Mouse (Mus musculus): ENCODE results near the gene Jakmip3.

Gene Jakmip3

GRCm38 (mm10) chr7:138945668-138946067 is 5.1 kb downstream of the Jakmip3 start:
- no peak for DNase-seq (ENCODE audit: low read depth, low spot score)

GRCm38 (mm10) chr7:138947741-138948140 is 7.2 kb downstream of the Jakmip3 start:
- DNase-seq (ENCODE audit: low read depth, low spot score), result no peak

DNA sequence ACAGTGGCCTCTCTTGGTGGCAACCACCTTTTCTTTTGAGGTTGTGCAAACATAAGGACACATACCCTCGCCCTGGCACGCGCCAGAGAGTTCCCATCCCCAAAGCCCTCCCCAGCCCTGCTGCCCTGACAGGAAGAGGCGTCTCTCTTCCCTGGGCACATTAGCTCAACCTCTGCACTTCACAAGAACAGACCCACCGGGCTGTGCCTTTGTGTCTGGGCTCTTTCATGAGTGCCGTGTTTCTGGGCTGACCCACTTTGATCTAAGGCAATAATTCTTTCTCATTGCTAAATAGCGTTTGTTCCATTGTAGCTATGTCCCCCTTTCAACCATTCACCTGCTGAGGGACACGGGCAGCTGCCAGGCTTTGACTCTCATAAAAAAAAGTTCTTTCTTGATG is 7.8 kb downstream of the Jakmip3 start:
- no peak for DNase-seq (ENCODE audit: low read depth, low spot score)

DNA sequence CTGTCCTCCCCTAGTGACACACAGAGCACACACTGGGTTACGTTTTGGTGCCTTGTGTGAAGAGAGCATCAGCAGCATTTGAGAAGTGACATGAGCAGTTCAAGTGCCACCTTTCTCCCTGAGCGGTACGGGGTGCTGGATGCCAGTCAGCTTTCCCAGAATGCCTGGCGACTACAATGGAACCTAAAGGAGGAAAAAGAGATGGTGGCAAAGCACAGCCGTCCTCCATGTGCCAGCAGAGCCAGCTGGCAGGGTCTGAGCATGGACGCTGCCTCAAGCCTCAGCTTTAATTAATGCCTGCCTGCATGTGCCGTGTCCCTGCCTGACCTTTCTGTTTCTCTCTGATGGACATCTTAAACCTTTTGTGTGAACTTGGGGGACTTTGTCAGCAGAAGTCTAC is 15.3 kb downstream of the Jakmip3 start:
- DNase-seq (ENCODE audit: low read depth, low spot score), result no peak

- no peak for DNase-seq (ENCODE audit: low read depth, low spot score)
These were observed 16.6 kb downstream of the Jakmip3 start for GRCm38 (mm10) chr7:138957106-138957505.

- no peak for DNase-seq (ENCODE audit: low read depth, low spot score)
These were observed 19.2 kb downstream of the Jakmip3 start for GRCm38 (mm10) chr7:138959747-138960146.

- DNase-seq (ENCODE audit: low read depth, low spot score), result no peak
These were observed 23.2 kb downstream of the Jakmip3 start for GRCm38 (mm10) chr7:138963756-138964155.

- no peak for DNase-seq (ENCODE audit: low read depth, low spot score)
These were observed 27.6 kb downstream of the Jakmip3 start for GRCm38 (mm10) chr7:138968010-138968620.

DNA sequence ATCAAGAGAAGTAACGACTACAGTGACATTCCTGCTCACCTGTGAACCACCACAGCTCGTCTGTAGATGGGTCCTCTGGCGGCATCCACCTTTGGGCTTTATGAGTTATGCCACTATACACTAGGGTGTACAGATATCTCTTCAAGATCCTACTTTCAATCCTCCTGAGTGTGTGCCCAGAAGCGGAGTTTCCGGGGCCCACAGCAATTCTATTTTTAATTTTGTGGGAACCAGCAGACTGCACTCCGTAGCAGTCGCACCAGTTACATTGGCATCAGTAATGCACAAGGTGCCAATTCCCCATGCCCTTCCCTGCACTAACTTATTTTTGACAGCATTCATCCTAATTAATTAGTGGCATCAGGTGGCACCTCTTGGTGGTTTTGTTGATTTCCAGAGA is 37.0 kb downstream of the Jakmip3 start:
- DNase-seq (ENCODE audit: low read depth, low spot score), result no peak

DNA sequence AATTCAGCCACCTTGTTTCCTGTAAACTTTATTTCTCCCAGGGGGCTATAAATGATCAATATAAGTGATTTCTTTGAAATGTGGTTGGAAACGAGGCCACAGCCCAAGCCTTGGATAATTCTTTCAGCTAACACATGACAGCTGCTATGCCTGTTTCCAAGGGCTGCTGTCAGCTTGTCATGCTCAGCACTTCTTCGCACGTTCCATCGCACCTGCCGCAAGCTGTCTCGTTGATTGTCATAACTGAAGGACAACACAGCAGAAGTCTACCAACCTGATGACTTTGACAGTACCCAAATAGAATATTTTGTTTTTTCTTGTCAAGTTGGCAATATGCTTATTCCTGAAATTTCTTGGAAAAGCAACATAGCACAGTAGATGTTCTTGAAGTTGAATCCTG is 44.0 kb downstream of the Jakmip3 start:
- no peak for DNase-seq (ENCODE audit: low read depth, low spot score)

- DNase-seq (ENCODE audit: low read depth, low spot score), result no peak
These were observed 48.6 kb downstream of the Jakmip3 start for GRCm38 (mm10) chr7:138989156-138989555.

DNA sequence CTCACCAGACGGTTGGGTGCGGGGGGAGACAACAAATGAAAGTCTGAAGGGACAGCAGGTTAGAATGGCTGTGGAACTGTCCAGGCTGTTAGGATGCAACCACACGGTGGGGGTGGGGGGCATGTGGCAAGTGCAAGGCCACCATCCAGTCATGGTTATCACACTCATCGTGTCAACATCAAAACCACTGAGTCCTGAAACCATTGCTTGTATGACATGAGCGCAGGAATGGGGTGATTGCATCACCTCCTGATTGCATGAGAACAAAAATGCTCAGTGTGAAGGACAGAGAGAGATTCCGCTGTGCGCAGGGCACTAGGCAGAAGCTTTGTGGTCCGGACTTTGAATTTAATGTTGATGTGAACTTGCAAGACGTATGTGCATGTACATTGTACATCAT is 62.2 kb downstream of the Jakmip3 start:
- DNase-seq (ENCODE audit: low read depth, low spot score), result no peak

DNA sequence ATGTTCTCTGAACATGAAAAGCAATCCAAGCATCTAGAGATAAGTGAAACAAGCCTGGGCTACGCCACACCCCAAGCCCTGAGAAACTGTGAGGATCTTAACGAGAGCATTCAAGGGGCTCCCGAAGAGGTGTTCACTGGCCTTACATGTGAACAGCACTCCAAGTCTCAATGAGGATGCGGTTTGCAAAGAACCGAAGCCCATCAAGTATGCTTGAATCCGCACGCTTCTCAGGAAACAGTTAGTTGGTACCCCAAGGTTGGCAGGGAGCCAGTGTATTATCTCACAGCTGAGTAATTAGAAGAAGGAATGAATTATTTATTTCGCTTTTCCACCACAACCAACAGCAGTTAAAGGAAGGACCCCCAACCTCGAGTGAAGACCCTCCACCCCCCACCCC is 62.7 kb downstream of the Jakmip3 start:
- DNase-seq (ENCODE audit: low read depth, low spot score), result no peak

DNA sequence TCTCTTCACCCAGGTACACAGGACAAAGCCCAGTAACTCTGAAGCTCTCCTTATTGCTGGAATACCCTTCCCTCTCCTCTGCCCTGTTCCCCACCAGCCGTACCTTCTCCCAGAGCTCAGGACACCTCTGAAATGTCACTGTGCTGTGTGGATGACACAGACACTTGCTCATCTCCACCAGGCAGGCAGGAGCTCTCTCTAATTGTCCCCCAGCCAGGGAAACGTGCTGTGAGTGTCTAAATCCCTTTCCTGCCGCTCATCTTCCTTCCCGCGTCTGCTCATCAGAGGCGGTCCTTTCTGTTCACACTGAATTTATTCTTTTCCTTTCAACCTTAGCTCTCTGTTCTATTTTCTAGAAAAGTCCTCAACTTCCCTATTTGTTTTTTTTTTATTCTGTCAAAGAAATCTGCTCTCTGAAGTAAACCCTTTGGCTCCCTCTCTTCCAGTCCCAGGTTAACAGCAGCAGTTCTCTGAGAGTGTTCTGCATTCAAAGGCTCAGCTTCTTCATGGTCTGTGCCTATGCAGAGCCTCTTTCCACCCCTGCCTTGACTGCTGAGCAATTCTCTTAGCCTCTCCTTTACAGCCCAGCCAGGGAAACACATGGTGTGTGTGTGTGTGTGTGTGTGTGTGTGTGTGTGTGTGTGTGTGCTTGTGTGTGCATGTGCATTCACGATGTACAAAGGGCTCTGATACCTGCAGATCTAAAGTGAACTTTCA is 69.4 kb downstream of the Jakmip3 start:
- no peak for DNase-seq (ENCODE audit: low read depth, low spot score)

- DNase-seq (ENCODE audit: low read depth, low spot score), result no peak
These were observed 70.5 kb downstream of the Jakmip3 start for GRCm38 (mm10) chr7:139011027-139011426.

DNA sequence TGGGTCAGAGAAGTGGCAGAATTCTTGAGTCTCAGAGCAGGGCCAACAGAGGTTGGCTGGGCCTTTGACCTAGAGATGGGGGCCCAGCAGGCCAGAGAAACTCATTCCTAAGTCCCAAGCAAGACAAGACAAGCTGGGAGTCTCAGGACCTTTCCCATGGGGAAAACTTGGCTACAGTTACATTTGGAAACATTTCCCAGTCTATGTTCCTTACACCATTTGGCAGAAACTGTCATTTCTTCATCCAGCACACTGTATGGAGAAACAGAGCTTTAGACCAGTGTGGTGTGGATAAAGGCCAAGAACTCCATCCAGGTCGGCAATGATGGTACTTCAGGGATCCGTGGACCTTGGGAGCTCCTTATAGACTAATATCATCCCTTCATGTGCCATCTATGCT is 71.1 kb downstream of the Jakmip3 start:
- peak; percentile 15 for DNase-seq (ENCODE audit: low read depth, low spot score)

DNA sequence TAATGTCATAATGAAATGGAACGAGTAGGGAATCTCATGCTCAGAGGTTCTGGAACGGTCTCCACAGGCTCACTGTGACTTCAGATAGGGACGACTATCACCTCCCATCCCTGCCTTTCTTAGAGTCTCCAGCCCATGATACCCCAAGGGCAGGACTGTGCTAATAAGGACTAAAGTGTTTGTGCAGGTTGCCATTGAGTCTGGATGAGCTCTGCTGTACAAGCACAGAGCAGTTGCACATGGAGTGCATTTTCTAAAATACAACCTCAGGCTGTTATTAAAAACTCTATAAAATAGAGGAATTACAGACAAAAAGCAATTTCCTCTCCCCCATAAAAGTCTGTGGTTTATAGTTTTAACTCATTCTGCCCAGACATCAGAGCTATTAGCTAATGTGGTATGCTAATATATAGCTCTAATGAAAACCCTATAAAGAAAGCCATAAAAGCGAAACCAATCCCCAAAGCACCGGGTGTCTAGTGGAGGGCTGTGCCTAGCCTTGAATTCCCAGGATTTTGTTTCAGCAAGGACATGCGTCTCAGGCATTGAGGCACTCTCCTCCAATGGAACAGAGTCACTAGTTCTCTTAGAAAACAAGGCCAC is 72.3 kb downstream of the Jakmip3 start:
- no peak for DNase-seq (ENCODE audit: low read depth, low spot score)

DNA sequence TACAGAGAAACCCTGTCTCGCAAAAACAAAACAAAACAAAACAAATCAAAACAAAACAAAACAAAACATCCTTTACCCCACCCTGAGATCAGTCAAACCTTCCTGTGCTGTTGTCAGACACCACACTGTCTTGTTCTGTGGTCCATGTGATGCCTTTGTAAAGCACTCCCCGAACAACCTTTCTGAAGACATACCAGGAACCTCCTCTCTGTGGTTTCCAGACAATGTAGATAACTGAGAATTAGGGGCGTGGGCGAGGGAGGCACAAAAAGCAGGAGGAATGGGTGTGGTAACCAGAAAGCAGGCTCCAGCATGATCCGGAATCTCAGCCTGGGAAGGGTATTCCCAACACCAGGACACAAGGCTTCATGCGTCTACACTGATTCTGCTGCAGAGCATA is 74.6 kb downstream of the Jakmip3 start:
- DNase-seq (ENCODE audit: low read depth, low spot score), result no peak

GRCm38 (mm10) chr7:139016288-139016687 is 75.8 kb downstream of the Jakmip3 start:
- DNase-seq (ENCODE audit: low read depth, low spot score), result no peak

DNA sequence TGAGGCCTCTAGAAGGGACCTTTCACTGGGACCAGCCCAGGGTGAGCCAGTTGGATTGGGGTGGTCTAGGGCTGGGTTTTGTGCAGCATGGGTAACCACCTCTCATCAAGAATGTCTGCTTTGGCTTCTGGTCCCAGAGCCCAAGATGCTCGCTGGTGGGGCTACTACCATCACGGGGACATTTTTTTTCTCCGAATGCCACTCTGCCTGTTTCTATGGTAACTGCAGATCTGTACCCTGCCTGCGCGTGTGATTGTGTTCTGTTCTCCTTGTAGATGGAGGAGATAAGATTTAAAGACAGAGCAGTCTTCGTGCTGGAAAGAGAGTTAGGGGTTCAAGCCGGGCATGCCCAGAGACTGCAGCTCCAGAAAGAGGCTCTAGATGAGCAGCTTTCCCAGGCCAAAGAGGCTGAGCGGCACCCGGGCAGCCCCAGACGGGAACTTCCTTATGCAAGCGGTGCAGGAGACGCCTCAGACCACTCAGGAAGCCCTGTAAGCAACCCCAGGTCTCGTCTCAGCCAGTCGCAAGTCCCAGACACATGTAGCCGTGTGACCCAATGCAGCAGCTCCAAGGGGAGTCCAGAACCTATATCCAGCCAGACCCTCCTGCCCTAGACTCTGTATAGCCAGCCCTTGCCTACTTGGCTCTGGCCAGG is 76.8 kb downstream of the Jakmip3 start:
- DNase-seq (ENCODE audit: low read depth, low spot score), result no peak

DNA sequence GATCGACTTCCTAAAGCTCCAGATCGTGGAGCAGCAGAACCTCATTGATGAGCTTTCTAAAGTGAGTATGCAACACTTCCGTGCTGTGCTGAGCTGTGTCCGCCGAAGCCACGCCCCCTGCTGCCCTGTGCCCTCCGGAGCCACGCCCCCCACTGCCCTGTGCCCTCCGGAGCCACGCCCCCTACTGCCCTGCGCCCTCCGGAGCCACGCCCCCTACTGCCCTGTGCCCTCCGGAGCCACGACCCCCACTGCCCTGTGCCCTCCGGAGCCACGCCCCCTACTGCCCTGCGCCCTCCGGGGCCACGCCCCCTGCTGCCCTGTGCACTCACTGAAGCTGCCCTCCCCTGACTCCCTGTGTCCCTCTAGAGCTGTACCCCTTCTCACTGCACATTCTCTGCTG is 80.4 kb downstream of the Jakmip3 start:
- no peak for DNase-seq (ENCODE audit: low read depth, low spot score)

DNA sequence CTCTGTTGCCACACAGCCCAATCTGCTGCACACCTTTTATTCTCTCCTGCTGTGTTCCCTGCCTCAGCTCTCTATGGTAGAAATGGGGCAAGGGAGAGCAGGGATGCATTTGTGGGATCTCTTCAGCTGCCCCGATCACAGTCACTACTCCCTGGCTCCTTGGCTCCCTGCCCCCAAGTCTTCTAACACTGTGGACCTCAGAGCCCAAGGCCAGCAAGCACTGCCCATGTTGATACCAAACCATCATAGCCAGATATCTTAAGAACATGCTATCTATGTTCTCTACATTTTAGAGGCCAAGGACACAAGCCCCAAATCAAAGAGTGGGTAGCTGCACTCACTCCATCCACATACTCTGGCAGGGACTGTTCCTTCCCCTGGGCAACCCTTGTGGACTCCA is 80.8 kb downstream of the Jakmip3 start:
- no peak for DNase-seq (ENCODE audit: low read depth, low spot score)

GRCm38 (mm10) chr7:139027136-139027535 is 86.6 kb downstream of the Jakmip3 start:
- DNase-seq (ENCODE audit: low read depth, low spot score), result no peak

All from skeletal muscle tissue, adult 2 months (tissue).